Mouse (Mus musculus) adrenal gland, adult (tissue): ENCODE measurements around the gene Ppp1r1c.
"Not testable (repeated sequence)": the region's sequence is repeated elsewhere in the genome, so short reads cannot be mapped to it uniquely, and the experiment has no call there.

Experiments used
- DNase-seq, 2 experiments: peaks; one replicate each; pipeline ENCODE4 v3.0.0; 2022 to 2023; ENCODE audit warnings: low spot score in 1 of 2; ENCODE audit not compliant: inconsistent age in 2 of 2

Gene Ppp1r1c

DNA sequence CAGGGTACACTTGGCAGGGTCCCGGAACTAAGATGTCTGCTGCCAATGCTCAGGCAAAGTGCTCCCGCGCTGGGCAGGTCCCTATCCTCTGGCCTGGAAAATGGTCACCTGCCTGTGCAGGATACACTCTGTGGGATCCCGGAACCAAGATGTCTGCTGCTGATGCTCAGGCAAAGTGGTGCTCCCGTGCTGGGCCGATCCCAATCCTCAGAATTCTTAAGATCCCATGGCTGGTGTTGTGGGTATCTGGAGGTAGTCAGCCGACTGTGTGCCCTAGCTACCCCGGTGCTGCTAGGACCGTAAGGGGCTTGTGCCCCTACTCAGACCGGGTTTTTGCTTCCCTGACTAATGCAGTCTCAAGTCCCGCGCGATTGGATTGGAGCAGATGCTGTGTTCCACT, 139.8 kb downstream of the Ppp1r1c start:
- not testable (repeated sequence) for DNase-seq

DNA sequence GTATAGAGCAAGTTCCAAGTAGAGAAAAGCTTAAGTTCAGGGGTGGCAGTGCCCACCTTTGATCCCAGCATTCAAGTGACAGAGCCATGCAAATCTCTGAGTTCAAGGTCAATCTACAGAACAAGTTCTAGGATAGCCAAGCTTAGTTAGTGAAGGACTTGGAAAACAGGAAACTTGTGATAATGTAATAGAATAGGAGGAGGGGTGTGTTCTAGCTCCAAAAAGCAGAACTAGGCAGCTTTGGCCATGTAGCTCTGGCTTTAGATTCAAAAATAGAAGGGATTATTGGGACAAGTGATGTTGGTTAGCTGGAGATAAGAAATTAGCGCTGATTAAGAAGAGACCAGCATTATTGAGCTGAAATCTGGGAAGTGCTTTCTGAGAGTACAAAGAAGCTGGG, 149.3 kb downstream of the Ppp1r1c start:
- DNase-seq, result no peak

DNA sequence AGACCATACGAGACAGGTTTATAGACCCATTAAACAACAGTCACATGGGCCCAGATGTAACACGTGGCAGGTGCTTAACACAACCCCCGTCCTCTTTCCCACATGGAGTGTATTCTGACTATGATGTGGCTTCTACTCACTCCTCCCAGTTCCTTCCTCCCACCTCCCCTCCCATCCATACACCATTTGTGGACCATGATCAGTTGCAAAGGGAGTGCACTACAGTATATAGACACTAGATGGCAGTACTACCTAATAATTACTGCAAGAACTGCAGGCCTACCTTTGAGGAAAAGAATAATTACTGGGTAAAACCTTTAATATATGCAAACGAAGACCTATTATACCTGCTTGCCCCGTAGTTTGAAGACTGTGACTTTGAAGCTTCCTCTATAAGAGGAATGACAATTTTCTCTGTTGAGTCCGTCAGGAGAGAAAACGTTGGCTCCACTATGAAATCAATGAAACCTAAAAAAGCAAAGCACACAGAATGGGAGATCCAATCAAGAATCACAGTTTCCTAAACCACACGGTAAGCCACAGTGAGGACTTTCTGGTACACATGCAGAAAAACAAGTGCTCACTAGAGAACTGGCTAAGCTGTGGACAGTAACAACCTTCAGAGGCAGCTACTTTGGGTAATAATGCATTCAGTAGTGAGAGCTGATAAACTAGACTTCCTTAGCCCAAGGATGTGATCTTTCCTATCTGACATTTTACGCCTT, 157.9 kb downstream of the Ppp1r1c start:
- peak in 1 of 2 experiments; percentile 81 for DNase-seq
